Comparison of ENCODE assay signal across 9 mouse cellular contexts in genomic region chr3:107100811-107101455, GRCm38 (mm10). TPM values are rescaled to one million over a fixed set of nuclear protein-coding genes. Genes with fewer than 3 reads are reported as not detected.
DNase-seq lines count a peak whose midpoint lies in the region; ATAC-seq and TF ChIP-seq lines count a peak whose summit lies in the region.
"Had no signal": no experiment of that assay in that cellular context is flagged by ENCODE, and none has a peak within 500 bp of the region (broad histone marks: within the 10 kb centered on the region; RNA-seq: fewer than 3 reads in every experiment).

Gene Kcna2 (plus strand): TSS chr3:107101146.

- no peak for TF ChIP-seq CTCF in spleen, adult 2 months (IDR thresholded peaks at IDR 0.05; ENCODE audit: extremely low read depth, insufficient read depth, insufficient read length, insufficient replicate concordance)

- TF ChIP-seq POLR2A in spleen, adult 2 months (IDR thresholded peaks at IDR 0.05; ENCODE audit: low read depth, low read length) = no peak; the same call in 1 of the 2 replicates

- peak within 1 kb of the TSS; percentile 27; the same call in 1 of the 2 replicates for H3K9ac ChIP-seq in intestine, embryonic 14.5 days (ENCODE audit: low read length)
- H3K9ac ChIP-seq in midbrain, embryonic 13.5 days (replicated peaks) = peak within 1 kb of the TSS; percentile 85

- peak within 1 kb of the TSS; percentile 85 for H3K4me2 ChIP-seq in intestine, embryonic 14.5 days (ENCODE audit: low read length)
- H3K4me2 ChIP-seq in midbrain, embryonic 13.5 days (replicated peaks) = peak within 1 kb of the TSS; percentile 94

- H3K9me3 ChIP-seq in intestine, embryonic 14.5 days (ENCODE audit: control insufficient read depth, low read length) = no peaks in the 10 kb centered on the region
- no peaks in the 10 kb centered on the region for H3K9me3 ChIP-seq in midbrain, embryonic 13.5 days

- peak within 1 kb of the TSS; percentile 56 for H3K4me3 ChIP-seq in spleen, adult 2 months (ENCODE audit: extremely low read depth, insufficient read depth, insufficient read length)
- H3K4me3 ChIP-seq in intestine, embryonic 14.5 days (ENCODE audit: low read depth, low read length) = peak within 1 kb of the TSS; percentile 50
- H3K4me3 ChIP-seq in midbrain, embryonic 13.5 days (replicated peaks) = peak within 1 kb of the TSS; percentile 80

- DNase-seq in frontal cortex, adult 2 months (ENCODE audit: extremely low spot score in 1 of 2, low spot score in 1 of 2) = no peak
- no peak for DNase-seq in frontal cortex, postnatal 14 days (ENCODE audit: low spot score in 2 of 2)
- no peak for DNase-seq in spleen, adult 2 months (ENCODE audit: low read depth in 1 of 2, low spot score in 2 of 2)
- DNase-seq in spleen, postnatal 14 days (ENCODE audit: low spot score in 2 of 2) = no peak
- no peak for DNase-seq in intestine, embryonic 14.5 days (ENCODE audit: low spot score)
- DNase-seq in spleen, adult 18-20 months = no peak
- no peak for DNase-seq in MN1 (ENCODE audit: low spot score)

- H3K27me3 ChIP-seq in spleen, adult 2 months (ENCODE audit: control insufficient read depth, insufficient read depth, low read length) = peaks cover 12% of the 10 kb centered on the region
- peaks cover 57% of the 10 kb centered on the region for H3K27me3 ChIP-seq in intestine, embryonic 14.5 days (replicated peaks; ENCODE audit: control insufficient read depth, insufficient read depth, low read length)
- H3K27me3 ChIP-seq in midbrain, embryonic 13.5 days = peaks cover 34% of the 10 kb centered on the region

- no peak for ATAC-seq in intestine, embryonic 14.5 days (replicated peaks; ENCODE audit: low FRiP score, low TSS enrichment, low read depth)
- ATAC-seq in midbrain, embryonic 13.5 days = peak; percentile 57

- peak within 1 kb of the TSS; percentile 65 for H3K27ac ChIP-seq in spleen, adult 2 months (ENCODE audit: insufficient read depth, low read length)
- H3K27ac ChIP-seq in intestine, embryonic 14.5 days (ENCODE audit: low read depth) = no peak within 1 kb of the TSS
- H3K27ac ChIP-seq in midbrain, embryonic 13.5 days = peak within 1 kb of the TSS; percentile 83

- WGBS in spleen, adult 2 months = 9% methylated on average over 16 of the region's 16 CpGs
- WGBS in intestine, embryonic 14.5 days = 2% methylated on average over 16 of the region's 16 CpGs
- 3% methylated on average over 16 of the region's 16 CpGs for WGBS in midbrain, embryonic 13.5 days

- peaks cover 4% of the 10 kb centered on the region; the same call in 1 of the 2 replicates for H3K4me1 ChIP-seq in spleen, adult 2 months (ENCODE audit: control insufficient read depth, insufficient read depth, insufficient read length)
- H3K4me1 ChIP-seq in intestine, embryonic 14.5 days (replicated peaks; ENCODE audit: control insufficient read depth, insufficient read depth, low read length) = peaks cover 9% of the 10 kb centered on the region
- H3K4me1 ChIP-seq in midbrain, embryonic 13.5 days (replicated peaks) = peaks cover 32% of the 10 kb centered on the region

- H3K36me3 ChIP-seq in spleen, adult 2 months (ENCODE audit: control insufficient read depth, insufficient read depth, low read length) = no peaks in the 10 kb centered on the region
- no peaks in the 10 kb centered on the region for H3K36me3 ChIP-seq in intestine, embryonic 14.5 days (ENCODE audit: control insufficient read depth, insufficient read depth, low read length)
- peaks cover 3% of the 10 kb centered on the region; the same call in 1 of the 2 replicates for H3K36me3 ChIP-seq in midbrain, embryonic 13.5 days

RNA-seq across cellular contexts. Expression of gene Kcna2, which starts in this region (rescaled TPM):
- polyA plus RNA-seq in frontal cortex, adult 2 months (2012; rRNA removed) = 38.3 and 40.6 TPM in 2 replicates
- polyA plus RNA-seq in spleen, adult 2 months (2012; rRNA removed) = 2.5 and 3.8 TPM in 2 replicates
- polyA plus RNA-seq in intestine, embryonic 14.5 days (2014; fragmentation: Nextera tagmentation; extraction: Ambion mirVana) = 0.05 and 0.09 TPM in 2 replicates
- polyA plus RNA-seq in midbrain, embryonic 13.5 days (2015; fragmentation: Nextera tagmentation; extraction: Ambion mirVana) = 1.1 and 1.2 TPM in 2 replicates
- polyA plus RNA-seq: C2C12 had no signal
